Mouse (Mus musculus): ENCODE measurements at regions not wholly inside any gene's neighbourhood (a gene's known extent, or its start where the extent isn't known, plus 50 kb on each side); places are given as distances from the start of the nearest gene placed in this dataset.

DNA sequence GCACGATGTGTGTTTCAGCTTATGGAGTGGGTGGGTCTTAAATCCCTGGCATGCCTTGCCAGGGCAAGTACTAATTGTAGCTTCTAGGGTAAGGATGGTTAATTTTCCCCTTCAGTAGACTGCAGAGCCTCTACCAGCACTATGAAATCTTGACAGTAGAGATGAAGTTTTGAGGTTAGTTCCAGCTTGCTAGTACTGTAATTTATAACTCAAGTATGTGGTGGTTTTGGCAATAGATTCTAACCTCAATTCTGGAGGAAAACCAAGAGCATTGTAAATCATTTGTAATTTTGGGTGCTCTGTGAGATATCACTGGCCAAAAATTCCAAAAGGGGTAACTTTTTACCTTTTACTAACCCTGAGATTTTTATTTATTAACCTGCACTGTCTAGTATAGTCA lies 164.3 kb upstream of the Ednrb start:
- no peak for DNase-seq (ENCODE audit: low spot score in 2 of 2)

DNA sequence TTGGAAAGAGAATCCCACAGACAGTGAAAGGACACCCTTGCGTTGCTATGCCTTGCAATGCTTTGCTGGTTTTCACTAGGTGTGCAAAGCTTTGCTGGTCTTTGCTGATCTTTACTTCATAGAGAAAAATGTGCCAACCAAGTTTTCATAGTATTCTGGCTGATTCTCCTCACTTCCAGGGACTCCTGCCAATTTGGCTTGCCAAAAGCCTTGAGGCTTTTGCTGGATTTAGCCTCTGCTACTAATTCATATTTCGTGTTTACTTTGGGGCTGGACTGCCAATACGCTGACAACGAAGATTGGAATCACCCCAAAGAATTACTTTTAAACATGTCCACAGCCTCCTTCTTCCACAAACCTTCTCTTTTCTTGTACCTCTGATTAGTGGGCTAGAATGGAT lies 162.2 kb upstream of the Ednrb start:
- no peak for DNase-seq (ENCODE audit: low spot score in 2 of 2)

DNA sequence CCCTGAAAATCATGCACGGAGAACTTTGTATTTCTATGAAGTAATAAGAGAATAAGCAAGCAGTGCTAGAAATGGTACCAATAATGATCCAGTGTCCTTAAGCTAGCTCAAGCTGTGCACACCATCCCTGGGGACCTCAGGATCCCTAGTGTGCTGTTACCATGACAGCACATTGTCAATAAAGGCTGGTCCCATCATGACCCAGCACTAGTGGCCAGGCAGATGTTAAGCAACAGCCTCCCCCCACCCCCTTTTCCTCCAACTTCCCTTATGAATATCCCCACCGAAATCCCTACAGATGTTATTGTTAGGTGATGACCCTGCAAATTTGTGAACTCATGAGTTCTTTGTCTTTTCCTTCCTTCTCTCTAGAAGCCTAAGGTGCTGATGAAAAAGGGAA lies 160.9 kb upstream of the Ednrb start:
- no peak for DNase-seq (ENCODE audit: low spot score in 2 of 2)

DNA sequence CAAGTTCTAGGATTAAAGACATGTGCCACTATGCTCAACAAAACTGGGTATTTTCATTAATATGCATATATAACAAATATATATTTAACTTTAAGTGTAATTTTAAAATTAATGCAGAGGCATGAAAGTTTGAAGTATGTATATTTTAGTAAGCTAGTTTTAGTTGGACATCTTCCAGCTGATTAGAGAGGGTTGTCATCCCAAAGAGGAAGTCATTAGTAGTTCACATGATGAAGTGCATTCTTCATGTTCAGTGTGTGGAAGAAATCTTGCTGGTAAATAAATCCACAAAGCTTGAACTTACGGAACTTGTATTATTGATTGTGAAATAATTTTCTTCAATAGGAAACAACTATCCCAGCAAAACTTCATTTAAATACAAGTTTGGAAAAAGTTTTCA lies 158.2 kb upstream of the Ednrb start:
- no peak for DNase-seq (ENCODE audit: low spot score in 2 of 2)

DNA sequence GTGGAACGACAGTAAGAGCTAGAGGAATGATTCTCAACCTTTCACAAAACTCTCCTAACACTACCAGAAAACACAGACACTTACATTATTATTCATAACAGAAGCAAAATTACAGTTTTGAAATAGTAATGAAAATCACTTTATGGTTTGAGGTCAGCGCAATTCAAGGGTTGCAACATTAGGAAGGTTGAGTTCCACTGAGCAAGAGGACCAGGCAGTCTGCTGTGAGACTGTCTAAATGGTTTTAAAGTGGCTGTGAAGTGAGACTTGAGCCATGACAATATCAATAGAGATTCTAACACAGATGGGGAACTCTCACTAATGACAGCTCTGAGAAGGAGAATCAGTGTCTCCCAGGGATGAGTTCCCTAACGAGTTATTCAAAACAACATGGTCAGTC lies 146.2 kb upstream of the Ednrb start:
- DNase-seq (ENCODE audit: low spot score in 2 of 2) = no peak

DNA sequence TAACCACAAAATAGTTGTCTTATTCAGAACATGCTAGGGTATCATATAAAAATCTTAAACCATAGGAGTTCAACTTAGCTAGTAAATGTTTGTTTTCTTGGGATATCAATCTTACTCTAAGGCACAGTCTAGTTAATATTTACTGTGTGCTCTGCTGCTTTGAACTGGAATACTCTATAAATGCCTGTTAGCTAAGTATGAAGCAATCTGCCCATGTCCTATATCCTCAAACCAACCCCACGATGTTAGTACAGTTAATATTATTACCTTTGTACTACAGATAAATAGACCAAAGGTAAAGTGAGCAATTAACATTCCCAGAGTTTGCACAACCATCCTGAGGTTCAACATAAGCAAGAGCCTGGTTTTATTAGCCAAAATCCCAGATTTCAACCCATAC lies 145.7 kb upstream of the Ednrb start:
- DNase-seq (ENCODE audit: low spot score in 2 of 2) = no peak

DNA sequence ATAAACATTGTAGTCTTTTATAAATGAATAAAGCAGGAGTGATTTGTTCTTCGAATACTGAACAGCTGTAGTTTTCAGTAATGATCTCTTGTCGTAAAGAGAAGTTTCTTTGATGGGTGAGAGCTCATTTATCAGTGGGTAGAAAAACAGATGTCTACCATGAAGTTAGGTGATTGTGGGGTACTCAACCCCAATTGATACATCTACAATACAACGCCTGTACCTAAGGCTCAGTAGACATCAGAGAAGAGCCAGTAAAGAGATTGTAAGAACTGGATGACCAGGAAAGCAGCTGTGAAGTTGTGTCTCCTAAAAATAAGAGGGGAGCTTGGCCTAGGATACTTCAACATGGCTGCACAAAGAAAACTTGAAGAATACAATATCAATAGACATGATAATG lies 143.1 kb upstream of the Ednrb start:
- DNase-seq (ENCODE audit: low spot score in 2 of 2) = no peak

DNA sequence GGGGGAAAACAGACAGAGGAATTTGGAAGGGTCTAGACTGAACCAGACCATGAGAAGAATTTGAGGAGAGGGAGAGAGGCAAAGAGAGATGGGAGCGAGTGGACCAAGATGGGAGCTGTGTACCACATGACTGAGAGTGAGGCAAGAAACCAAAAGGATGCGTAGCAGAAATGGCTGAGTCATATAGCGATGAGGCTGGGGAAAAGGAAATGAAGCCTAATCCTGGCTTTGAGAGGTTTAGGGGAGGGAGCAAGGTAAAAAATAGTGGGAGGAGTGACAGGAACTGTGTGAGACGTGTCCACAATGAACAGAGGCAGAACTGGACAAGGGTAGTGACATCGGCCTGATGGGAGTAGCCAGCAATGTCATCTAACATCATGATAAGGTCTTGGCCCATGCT lies 140.1 kb upstream of the Ednrb start:
- DNase-seq (ENCODE audit: low spot score in 2 of 2) = no peak

DNA sequence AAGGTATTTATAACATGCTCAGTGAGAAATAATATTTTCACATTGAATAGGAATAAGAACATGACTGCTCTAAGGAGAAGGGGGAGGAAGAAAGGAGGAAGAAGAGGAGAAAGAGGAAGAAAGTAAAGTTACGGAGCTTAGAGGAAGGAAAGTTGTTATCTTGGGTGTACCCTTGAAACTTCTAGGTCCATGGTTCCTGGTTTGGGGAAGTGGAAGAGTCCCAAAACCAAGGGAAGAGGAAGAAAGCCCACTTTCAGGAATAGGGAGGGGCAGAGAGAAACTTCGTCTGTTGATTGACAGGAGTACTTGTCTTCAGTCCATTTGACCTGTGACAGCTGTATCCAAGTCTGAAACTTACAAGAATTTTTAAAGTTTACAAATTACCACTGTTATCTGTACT lies 134.6 kb upstream of the Ednrb start:
- DNase-seq (ENCODE audit: low spot score in 2 of 2) = no peak

DNA sequence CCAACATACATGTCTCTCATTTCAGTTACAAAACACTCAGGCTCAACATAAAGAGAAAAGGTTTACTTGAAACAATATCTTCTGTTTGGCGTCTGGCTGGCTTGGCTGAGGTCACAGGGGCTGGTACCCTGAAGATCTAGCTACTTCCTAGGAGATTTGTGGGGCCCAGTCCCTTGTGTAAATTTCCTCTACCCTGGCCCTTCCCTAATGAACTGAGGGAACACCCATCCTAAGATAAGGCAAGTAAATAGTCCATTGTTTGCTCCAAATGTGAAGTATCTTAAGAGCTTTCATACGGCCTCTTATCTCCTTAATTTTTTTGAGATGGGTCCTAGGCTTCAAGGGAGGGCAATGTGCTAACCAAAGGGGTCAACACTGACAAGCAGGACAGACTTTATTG lies 133.6 kb upstream of the Ednrb start:
- DNase-seq (ENCODE audit: low spot score in 2 of 2) = no peak

DNA sequence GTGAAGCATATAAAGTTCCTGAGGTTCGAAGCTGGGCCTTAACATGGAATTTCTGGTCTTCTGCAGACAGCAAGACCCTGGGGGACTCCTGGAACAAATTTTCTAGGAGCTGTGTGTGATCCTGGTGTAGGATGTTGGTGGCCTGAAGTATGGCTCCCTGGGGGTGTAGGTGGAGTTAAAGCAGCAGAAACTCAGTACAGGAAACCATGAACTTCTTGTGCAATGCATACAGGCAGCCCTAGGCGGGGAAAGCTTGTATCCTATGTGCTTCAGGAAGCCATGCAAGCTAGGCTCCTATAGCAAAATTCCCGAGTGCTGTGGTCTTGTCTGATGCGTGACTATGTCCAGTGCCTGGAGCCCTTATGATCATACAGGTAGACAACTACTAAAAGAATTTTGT lies 129.8 kb upstream of the Ednrb start:
- no peak for DNase-seq (ENCODE audit: low spot score in 2 of 2)

DNA sequence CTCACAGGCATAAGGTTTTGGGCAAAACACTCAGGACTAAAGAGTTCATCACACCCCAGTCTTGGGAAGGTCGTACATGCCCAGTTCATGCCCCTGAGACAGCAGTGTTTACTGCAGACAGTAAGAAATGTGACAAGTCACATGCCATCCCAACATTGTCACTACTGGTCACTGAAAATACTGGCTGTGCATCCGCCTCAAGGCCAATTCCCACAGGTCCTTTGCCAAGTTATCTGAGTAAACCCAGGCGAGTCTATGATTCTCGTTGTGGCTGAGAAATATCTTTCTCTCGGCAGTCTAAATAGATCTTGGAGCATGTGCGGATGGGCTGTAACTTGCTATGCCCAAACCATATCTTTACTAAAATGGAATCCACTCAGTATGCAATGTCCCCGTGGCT lies 128.9 kb upstream of the Ednrb start:
- no peak for DNase-seq (ENCODE audit: low spot score in 2 of 2)

DNA sequence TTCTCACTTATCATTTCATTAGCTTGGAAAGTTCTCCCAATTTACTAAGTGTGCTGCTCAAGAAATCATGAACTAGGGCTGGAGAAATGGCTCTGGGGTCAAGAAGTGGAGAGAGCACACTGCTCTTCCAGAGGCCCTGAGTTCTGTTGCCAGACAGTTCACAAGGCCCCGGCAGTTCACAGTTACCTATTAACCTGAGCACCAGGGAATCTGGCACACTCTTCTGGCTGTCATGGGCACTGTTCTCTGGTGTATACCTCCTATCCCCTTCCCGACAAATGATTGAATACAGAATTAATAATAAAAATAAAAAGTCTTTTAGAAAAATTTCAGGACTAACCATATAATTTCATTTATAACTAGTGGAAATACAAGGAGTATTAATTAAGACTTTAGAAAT lies 125.1 kb upstream of the Ednrb start:
- no peak for DNase-seq (ENCODE audit: low spot score in 2 of 2)

DNA sequence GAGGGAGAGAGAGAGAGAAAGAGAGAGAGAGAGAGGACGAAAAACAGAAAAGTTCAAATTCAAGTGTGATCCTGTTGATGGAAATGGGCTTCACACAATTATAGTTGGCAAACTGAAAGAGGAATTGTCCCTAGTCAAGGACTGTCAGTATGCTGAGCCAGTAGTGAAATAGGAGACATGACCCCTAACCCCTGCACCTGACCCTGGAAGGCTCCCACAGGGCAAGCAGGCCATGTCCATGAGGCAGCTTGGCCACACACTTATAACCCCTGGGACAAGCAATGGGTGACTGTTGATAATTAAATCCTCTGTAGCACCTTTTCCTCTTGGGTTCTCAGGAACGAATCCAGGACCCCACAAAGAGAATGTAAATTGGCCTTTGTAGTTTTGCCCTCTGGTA lies 122.1 kb upstream of the Ednrb start:
- no peak for DNase-seq (ENCODE audit: low spot score in 2 of 2)

DNA sequence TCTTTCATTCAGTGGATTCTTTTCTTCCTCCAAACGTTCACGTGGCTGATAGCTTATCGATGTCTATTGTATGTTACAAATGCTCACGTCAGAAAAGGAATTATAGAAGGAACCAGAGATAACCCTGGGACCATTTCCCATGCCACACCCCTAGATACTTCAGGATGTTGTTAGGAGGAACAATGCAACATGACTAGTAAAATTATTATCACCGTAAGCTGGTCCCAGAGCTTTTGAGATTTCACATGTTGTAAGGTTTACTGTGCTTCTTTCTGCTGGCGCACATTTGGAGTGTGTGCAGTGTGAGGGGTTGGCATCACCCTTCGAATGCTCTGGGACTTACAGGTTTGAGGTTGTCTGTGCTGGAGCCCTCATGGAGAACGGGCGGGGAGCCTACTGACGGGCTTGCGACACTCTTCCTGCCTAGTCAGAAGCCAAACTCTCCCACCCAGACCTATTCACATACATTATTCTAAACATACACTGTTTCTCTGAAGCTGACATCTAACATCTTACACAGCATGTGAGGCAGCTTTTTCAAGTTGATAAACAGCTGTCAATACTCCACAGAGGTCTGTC lies 118.2 kb upstream of the Ednrb start:
- DNase-seq (ENCODE audit: low spot score in 2 of 2) = no peak

DNA sequence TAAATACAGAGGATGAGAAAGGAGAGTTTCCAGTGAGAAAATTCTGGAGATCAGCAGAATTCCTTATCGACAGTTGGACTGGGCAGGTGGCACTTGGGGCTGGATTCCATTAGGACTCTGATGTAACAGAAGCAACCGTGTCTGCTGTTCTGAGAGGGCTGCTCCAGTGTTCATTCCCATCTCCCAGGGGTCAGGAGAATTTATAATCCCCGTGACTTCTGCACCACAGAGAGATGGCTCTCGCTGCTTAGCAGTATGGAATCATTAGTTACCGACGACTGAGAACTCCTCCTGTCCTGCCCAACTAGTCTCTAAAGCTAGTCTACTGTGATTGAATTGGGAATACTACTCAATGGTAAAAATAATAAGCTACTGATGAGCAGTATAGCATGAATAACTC lies 107.7 kb upstream of the Ednrb start:
- DNase-seq (ENCODE audit: low spot score in 2 of 2) = no peak

DNA sequence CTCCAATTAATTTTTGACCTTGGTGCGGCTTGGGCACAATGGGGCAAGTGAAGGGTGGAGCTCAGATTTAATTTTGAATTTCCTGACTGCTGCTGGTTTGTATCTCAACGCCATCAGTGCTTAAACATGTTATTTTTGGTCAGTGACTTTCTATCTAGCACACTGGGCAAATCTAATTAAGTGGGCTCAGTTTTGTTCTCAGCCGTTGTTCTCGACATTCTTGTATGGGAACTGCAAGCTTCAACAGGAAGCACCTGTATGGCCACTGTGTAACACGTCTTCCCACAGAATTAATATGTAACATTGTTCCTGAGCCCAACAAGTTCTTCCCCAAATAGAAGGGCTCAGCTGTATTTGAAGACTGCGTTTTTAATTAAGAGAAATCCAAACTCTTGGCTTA lies 105.7 kb upstream of the Ednrb start:
- no peak for DNase-seq (ENCODE audit: low spot score in 2 of 2)

DNA sequence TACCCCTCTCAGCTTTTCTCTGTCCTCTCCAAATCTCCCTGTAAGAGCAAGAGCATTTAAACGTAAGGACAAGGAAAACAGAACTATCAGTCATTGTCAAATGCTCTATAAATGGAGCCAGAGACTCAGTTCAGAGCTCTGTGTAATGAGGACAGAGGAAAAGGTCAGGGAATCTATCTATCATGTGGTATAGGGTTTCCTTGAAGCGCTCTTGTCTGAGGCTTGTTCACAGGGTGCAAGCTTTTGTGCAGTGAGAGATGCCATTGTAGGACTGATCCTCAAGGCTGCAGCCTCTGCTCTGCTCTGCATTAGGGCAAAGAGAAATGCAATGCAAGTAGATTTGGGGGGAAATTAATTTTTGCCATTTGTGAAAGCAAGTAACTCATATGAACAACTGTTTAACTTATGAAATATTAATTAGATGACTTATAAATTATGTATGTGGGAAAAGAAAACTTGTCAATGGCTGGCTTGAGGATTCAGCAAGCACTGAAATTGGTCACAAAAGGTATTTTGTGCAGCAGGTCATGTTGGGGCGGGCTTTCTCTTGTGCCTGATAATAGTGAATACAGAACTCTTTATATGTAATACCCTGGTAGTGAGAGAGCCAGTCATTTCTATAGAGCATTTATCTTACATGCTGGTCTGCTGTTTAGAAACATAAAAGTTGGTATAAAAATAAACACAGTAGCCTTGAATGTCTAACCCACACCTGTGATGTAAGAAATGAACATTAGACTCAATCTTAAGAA lies 104.0 kb upstream of the Ednrb start:
- DNase-seq (ENCODE audit: low spot score in 2 of 2) = no peak

DNA sequence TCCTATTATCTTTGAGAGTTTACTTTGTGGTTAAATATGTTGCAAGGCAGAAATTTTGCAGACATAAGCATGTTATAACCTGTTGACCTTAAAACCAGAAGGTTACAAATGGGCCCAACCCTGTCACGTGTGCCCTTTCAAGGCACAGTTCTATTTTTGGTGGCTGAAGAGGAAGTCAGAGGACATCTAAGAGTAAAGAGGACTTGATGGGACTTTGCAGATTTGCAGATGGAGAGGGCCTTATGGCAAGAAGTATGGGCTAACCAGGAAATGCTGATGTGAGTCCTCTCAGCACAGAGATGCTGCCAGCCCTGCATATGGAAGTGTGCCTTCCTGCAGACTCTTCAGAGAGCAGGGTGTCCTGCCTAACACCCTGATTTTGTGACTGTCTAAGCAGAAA lies 101.6 kb upstream of the Ednrb start:
- DNase-seq (ENCODE audit: low spot score in 2 of 2) = no peak

DNA sequence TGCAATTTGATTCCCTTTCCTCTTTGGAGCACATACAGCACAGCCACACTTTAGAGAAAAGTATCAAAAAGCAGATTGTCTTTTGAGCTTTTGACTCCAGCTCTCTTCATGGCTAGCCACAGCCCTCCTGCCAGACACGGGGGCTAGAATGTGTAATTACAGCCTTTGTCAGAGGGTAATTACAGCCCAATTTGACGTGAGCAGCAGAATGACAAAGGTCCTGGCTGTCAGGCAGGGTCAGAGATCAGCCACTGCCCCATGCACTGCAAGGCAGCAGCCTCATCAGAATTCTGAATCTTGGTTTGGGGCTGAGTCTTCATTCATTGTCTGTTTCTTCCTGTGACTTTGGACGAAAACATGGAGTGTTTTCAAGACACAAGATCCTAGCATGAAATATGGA lies 95.7 kb upstream of the Ednrb start:
- no peak for DNase-seq (ENCODE audit: low spot score in 2 of 2)

DNA sequence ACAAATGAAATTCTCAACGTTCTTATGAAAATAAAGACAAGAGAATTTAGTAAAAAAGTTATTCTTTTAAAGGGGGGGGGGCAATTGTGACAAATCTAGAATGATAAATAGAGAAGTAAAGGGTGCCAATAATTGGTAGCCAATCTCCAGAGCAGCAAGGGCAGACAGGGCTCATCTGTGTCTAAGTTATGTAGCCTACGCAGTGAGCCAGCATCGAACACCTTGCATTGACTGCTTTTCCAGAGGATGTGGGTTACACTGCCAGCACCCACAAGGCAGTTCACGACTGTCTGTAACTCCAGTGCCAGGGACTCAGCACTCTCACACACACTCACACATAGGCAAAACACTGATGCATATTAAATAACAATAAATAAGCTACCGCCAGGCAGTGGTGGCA lies 94.7 kb upstream of the Ednrb start:
- no peak for DNase-seq (ENCODE audit: low spot score in 2 of 2)

DNA sequence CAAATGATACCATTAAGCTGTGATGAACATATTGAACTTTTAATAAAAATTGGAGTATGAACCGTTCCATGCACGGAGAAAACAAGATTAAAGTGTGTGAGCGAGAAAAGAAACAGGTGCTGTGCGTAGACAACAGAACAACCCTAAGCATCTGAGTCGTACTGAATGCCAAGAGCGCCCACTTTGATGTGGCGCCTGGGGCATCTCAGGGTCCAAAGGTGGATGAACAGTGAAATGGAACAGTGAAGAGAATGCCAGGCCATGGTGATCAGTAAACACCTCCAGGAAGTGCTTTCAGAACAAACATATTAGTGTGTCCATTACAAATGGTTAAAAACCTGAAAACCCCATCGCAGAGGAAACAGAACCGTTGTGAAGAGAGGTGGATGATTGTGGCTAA lies 94.0 kb upstream of the Ednrb start:
- DNase-seq (ENCODE audit: low spot score in 2 of 2) = no peak

DNA sequence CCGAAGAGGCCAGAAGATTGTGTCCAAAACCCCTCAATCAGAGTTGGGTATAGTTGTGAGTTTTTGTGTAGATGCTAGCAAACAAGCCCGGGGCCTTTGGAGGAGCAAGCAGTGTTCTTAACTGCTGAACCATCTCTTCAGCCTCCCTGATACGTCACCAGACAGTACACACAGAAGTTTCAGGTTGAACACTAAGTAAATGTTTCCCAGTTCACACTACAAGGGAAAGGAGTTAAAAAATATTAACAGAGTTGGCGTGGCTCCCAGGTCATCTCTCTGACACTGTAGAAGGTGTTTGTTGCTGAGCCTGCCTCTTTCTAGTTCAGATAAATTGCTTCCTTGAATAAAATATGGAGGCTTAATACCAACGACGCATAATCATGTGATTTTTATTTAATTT lies 93.5 kb upstream of the Ednrb start:
- DNase-seq (ENCODE audit: low spot score in 2 of 2) = no peak

DNA sequence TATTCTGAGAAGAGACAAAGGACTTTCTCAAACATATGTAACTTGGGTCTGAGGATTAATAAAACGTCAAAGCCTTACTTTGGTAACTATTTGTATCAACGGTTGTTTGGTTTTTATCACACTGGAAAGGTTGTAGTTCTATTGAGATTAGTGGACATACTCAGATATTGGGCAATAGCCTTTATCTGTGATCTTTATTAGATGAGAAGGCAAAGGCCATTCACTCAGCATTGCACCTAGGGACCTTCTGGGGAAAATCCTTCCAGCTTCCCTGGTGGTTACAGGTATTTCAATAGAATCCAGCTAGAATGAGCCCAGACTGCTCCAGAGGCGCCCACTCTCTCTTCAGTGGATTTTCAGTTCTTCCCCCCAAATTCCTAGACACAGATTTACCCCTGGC lies 89.6 kb upstream of the Ednrb start:
- no peak for DNase-seq (ENCODE audit: low spot score in 2 of 2)
